Mouse (Mus musculus) neural tube, embryonic 12.5 days (tissue): ENCODE measurements around the gene Dsn1. TPM values are rescaled to one million over a fixed set of nuclear protein-coding genes. Genes with fewer than 3 reads are reported as not detected.

Experiments used
- ATAC-seq: fragments of 200-750 bp; cut with Nextera tagmentation; 2 replicates; pipeline ENCODE4 v1.8.0; 2017; ENCODE audit warnings: low read depth, mild to moderate bottlenecking, moderate TSS enrichment, moderate library complexity; ENCODE audit not compliant: low FRiP score
- H3K27ac ChIP-seq: fragments of 300-500 bp; sonication (generic); 2 replicates; pipeline ENCODE4 v1.5.1; 2016
- H3K27me3 ChIP-seq: fragments of 300-500 bp; sonication (generic); replicated peaks from 2 replicates; pipeline ENCODE4 v1.6.1; 2016; ENCODE audit warnings: mild to moderate bottlenecking
- H3K36me3 ChIP-seq: fragments of 300-500 bp; sonication (generic); 2 replicates; pipeline ENCODE4 v1.6.1; 2016; ENCODE audit warnings: mild to moderate bottlenecking
- H3K4me1 ChIP-seq: fragments of 300-500 bp; sonication (generic); 2 replicates; pipeline ENCODE4 v1.6.1; 2016
- H3K4me2 ChIP-seq: fragments of 300-500 bp; sonication (generic); replicated peaks from 2 replicates; pipeline ENCODE4 v1.6.1; 2016; ENCODE audit warnings: mild to moderate bottlenecking
- H3K4me3 ChIP-seq: fragments of 300-500 bp; sonication (generic); 2 replicates; pipeline ENCODE4 v1.5.1; 2016
- H3K9ac ChIP-seq: fragments of 300-500 bp; sonication (generic); 2 replicates; pipeline ENCODE4 v1.6.1; 2016; ENCODE audit warnings: mild to moderate bottlenecking
- H3K9me3 ChIP-seq: fragments of 300-500 bp; sonication (generic); 2 replicates; pipeline ENCODE4 v1.6.1; 2016; ENCODE audit warnings: mild to moderate bottlenecking
- WGBS: fragments of 180-500 bp; shearing (Covaris S2); methylation state at CpG from one replicate; pipeline ENCODE4 v1.1.7; 2016; 5-methylcytosine and 5-hydroxymethylcytosine counted together
- polyA plus RNA-seq: library from polyadenylated mRNA; unstranded; fragments of >200 nt; fragmentation: Nextera tagmentation; extraction: Ambion mirVana; gene quantifications from 2 replicates; pipeline ENCODE4 v1.2.1, GENCODE M21; 2016

Dsn1 gene
- polyA plus RNA-seq, 1 experiment from 2014 or later = 30.3 TPM

DNA sequence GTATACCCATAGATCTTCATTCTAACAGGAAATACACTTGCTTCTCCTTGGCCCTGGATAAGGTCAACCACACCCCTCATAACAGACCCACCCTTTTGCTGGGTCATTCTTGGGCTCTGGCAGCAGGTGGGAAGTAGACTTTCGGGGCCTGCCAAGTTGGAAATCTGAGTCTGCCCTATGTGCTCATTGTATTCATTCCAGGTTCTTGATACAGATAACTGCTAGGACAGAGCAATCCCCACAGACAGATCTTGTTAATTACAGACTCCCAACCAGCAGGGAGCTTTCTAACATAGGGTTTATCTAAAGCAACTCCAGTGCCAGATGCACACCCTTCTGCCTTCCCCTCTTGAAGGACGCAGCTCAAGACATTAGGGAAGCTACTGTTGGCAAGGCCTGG lies 24.1 kb downstream of the Dsn1 start:
- no peaks in the 10 kb centered on the region for H3K9me3 ChIP-seq
- no peaks in the 10 kb centered on the region for H3K36me3 ChIP-seq
- H3K9ac ChIP-seq = no peak overlapping the region
- no peak overlapping the region for H3K4me2 ChIP-seq
- H3K4me3 ChIP-seq = no peak overlapping the region
- no peak overlapping the region for H3K27ac ChIP-seq
- H3K4me1 ChIP-seq = no peaks in the 10 kb centered on the region
- no peaks in the 10 kb centered on the region for H3K27me3 ChIP-seq
- ATAC-seq = no peak
- WGBS = 85% methylated on average over 2 of the region's 2 CpGs

- Histone ChIP-seq H3K4me3 (no peak overlapping the region), H3K4me2 (no peak overlapping the region), H3K9ac (no peak overlapping the region), H3K36me3 (no peaks in the 10 kb centered on the region), H3K4me1 (no peaks in the 10 kb centered on the region; the same call in 1 of the 2 replicates), H3K27ac (no peak overlapping the region), H3K27me3 (no peaks in the 10 kb centered on the region), H3K9me3 (no peaks in the 10 kb centered on the region)
- 86% methylated on average over 4 of the region's 4 CpGs for WGBS
- no peak for ATAC-seq
Measured at GRCm38 (mm10) chr2:156981291-156981690, 25.7 kb downstream of the Dsn1 start.

GRCm38 (mm10) chr2:156980059-156980458 lies 26.9 kb downstream of the Dsn1 start:
- Histone ChIP-seq H3K4me2 (no peak overlapping the region), H3K27me3 (no peaks in the 10 kb centered on the region), H3K27ac (no peak overlapping the region), H3K4me1 (peaks cover 3% of the 10 kb centered on the region; the same call in 1 of the 2 replicates), H3K36me3 (no peaks in the 10 kb centered on the region), H3K9ac (no peak overlapping the region), H3K9me3 (no peaks in the 10 kb centered on the region), H3K4me3 (no peak overlapping the region)
- WGBS = 91% methylated on average over 2 of the region's 2 CpGs
- ATAC-seq = no peak

- Histone ChIP-seq H3K4me3 (no peak overlapping the region), H3K9ac (no peak overlapping the region), H3K4me2 (no peak overlapping the region), H3K9me3 (no peaks in the 10 kb centered on the region), H3K27me3 (no peaks in the 10 kb centered on the region), H3K36me3 (no peaks in the 10 kb centered on the region), H3K27ac (no peak overlapping the region), H3K4me1 (peaks cover 3% of the 10 kb centered on the region; the same call in 1 of the 2 replicates)
- ATAC-seq = peak; percentile 70; the same call in 1 of the 2 replicates
Measured at GRCm38 (mm10) chr2:156976711-156977110, 30.2 kb downstream of the Dsn1 start.

DNA sequence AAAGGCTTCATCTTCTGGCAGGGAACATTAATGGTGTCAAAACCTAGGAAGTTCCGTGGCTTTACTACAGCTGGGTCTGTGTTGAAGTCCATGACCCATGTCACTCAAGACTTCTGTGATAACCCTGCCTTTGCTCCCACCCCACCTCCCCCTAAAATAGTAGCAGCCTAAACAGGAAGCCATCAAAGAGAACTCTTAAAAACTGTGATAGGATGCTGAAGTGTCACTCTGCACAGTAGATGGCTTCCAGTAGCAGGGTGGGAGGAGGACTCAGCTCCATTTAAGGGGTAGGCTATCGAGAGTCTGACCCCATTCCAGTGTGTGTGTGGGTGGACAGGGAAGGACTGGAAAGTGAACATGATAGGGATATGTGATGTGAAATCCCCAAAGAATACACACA lies 32.0 kb downstream of the Dsn1 start:
- no peak for ATAC-seq
- no peak overlapping the region for H3K4me2 ChIP-seq
- H3K36me3 ChIP-seq = no peaks in the 10 kb centered on the region

DNA sequence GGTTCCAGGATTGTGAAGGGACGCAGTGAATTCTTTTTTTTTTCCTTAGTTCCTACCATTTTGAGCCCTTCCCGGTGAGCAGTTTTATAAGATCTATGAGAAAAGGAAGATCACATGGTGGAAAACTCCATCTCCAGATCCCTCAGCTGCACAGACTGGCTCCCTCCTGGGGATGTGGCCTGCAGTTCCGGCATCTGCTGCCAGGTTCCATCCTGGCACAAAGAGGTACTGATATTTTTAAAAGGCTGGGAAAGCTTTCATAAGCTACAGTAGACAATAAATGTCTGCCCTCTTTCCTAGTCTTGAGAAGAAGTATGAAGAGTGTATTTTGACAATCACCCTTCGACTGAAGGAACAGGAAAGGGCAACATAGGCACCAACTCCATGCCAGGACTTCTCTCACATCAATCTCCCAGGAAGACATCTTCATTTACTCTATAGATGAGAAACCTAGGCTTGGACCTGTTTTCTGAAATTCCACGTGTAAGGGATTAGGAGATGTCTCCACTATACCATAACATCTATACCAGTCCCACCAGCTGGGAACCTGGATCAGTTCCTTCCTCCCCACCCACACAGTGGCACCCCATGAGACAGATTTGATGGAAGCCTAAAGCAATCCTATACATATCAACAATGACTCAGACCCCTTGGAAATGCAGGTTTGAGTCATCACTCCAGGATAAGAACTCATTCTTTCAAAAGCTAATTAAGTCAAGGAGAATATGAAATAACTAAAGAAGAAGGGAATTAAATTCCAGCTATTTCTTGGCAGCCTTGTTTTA lies 33.4 kb downstream of the Dsn1 start:
- Histone ChIP-seq H3K27me3 (no peaks in the 10 kb centered on the region), H3K36me3 (no peaks in the 10 kb centered on the region), H3K4me2 (no peak overlapping the region), H3K9ac (no peak overlapping the region), H3K4me3 (no peak overlapping the region), H3K27ac (no peak overlapping the region), H3K4me1 (peaks cover 3% of the 10 kb centered on the region; the same call in 1 of the 2 replicates), H3K9me3 (no peaks in the 10 kb centered on the region)
- WGBS = 88% methylated on average over 5 of the region's 5 CpGs
- ATAC-seq = no peak

More for the DNA sequence above, 32.0 kb downstream of the Dsn1 start:
- Histone ChIP-seq H3K27ac (no peak overlapping the region), H3K9me3 (no peaks in the 10 kb centered on the region), H3K4me3 (no peak overlapping the region), H3K27me3 (no peaks in the 10 kb centered on the region), H3K9ac (no peak overlapping the region), H3K4me1 (peaks cover 3% of the 10 kb centered on the region; the same call in 1 of the 2 replicates)
- WGBS = 79% methylated on average over 2 of the region's 2 CpGs

DNA sequence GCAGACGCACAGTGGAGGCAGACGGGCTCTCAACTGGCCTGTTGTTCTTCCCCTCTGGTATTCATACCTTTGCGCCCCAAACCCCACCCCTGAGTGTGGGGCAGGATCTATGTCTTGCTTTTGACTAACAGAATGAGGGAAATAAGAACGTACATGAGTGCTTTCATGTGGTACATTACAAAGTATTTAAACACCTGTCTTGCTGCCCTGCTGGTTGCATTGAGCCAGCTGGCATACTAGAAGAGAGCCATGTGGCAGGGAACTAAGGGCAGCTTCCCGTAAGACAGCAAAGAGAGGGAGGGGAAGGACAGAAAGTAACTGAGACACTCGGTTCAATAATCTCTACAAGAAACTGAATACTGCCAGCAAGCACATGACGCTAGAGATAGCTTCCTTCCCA lies 36.7 kb downstream of the Dsn1 start:
- H3K36me3 ChIP-seq = no peaks in the 10 kb centered on the region
- H3K9me3 ChIP-seq = no peaks in the 10 kb centered on the region
- no peak for ATAC-seq
- no peak overlapping the region for H3K9ac ChIP-seq
- H3K4me2 ChIP-seq = no peak overlapping the region
- H3K4me1 ChIP-seq = no peaks in the 10 kb centered on the region
- no peak overlapping the region for H3K27ac ChIP-seq
- H3K27me3 ChIP-seq = no peaks in the 10 kb centered on the region
- no peak overlapping the region for H3K4me3 ChIP-seq
- 87% methylated on average over 7 of the region's 7 CpGs for WGBS

- H3K9me3 ChIP-seq = no peaks in the 10 kb centered on the region
- H3K27ac ChIP-seq = no peak overlapping the region
- no peak overlapping the region for H3K4me2 ChIP-seq
- 87% methylated on average over 4 of the region's 4 CpGs for WGBS
- H3K27me3 ChIP-seq = no peaks in the 10 kb centered on the region
- H3K36me3 ChIP-seq = no peaks in the 10 kb centered on the region
- no peaks in the 10 kb centered on the region for H3K4me1 ChIP-seq
- no peak overlapping the region for H3K9ac ChIP-seq
- H3K4me3 ChIP-seq = no peak overlapping the region
- no peak for ATAC-seq
Measured at GRCm38 (mm10) chr2:156968501-156968900, 38.5 kb downstream of the Dsn1 start.

DNA sequence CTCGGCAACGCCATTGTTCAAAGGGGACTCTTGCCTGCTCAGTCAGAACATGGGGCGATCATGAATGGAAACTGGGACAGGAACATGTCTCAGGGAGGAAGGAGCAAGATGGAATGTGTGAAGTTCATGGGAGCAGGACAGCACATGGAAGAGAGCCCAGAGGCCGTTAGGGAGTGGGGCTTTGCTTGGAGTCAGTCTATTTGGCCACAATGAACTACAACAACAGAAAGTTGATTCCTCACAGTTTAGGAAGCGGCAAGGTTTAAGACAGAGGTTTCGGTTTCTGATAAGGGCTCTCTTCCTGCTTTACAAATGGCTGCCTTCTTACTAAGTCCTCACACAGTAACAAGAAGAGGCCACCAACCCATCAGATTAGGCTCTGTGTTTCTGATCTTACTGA lies 39.6 kb downstream of the Dsn1 start:
- H3K27me3 ChIP-seq = no peaks in the 10 kb centered on the region
- H3K4me1 ChIP-seq = no peaks in the 10 kb centered on the region
- no peak overlapping the region for H3K4me3 ChIP-seq
- H3K9ac ChIP-seq = no peak overlapping the region
- H3K4me2 ChIP-seq = no peak overlapping the region
- 88% methylated on average over 6 of the region's 6 CpGs for WGBS
- H3K27ac ChIP-seq = no peak overlapping the region
- no peaks in the 10 kb centered on the region for H3K36me3 ChIP-seq
- no peak for ATAC-seq
- no peaks in the 10 kb centered on the region for H3K9me3 ChIP-seq

GRCm38 (mm10) chr2:156963891-156964290 lies 43.1 kb downstream of the Dsn1 start:
- Histone ChIP-seq H3K4me1 (no peaks in the 10 kb centered on the region), H3K4me2 (no peak overlapping the region), H3K36me3 (no peaks in the 10 kb centered on the region), H3K27ac (no peak overlapping the region), H3K9me3 (no peaks in the 10 kb centered on the region), H3K4me3 (no peak overlapping the region), H3K9ac (no peak overlapping the region), H3K27me3 (no peaks in the 10 kb centered on the region)
- 96% methylated on average over 7 of the region's 7 CpGs for WGBS
- no peak for ATAC-seq

- Histone ChIP-seq H3K36me3 (no peaks in the 10 kb centered on the region), H3K4me2 (no peak overlapping the region), H3K27me3 (no peaks in the 10 kb centered on the region), H3K4me3 (no peak overlapping the region), H3K9ac (no peak overlapping the region), H3K9me3 (no peaks in the 10 kb centered on the region), H3K4me1 (no peaks in the 10 kb centered on the region), H3K27ac (no peak overlapping the region)
- 93% methylated on average over 9 of the region's 9 CpGs for WGBS
- no peak for ATAC-seq
Measured at GRCm38 (mm10) chr2:156958496-156959252, 48.3 kb downstream of the Dsn1 start.

DNA sequence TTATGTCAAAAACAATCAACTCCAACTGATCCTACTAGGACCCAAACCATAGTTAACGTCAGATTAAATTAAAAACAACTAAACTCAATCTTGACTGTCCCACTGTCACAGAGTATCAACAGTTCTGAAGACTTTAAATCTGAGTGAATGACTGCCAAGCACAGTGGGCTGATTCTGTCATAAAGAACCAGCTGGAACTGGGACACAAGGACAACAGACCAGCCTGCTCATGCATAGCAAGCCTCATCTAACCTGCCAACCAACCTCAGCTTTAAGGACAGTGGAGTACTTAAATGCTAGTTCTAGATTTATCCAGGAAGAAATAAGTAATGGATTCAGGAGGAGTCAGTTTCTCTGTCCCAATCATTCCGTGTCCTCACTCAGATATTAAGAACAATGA lies 49.9 kb downstream of the Dsn1 start:
- no peak overlapping the region for H3K4me3 ChIP-seq
- H3K4me2 ChIP-seq = no peak overlapping the region
- H3K9ac ChIP-seq = no peak overlapping the region
- no peaks in the 10 kb centered on the region for H3K9me3 ChIP-seq
- H3K27me3 ChIP-seq = no peaks in the 10 kb centered on the region
- H3K36me3 ChIP-seq = no peaks in the 10 kb centered on the region
- H3K4me1 ChIP-seq = no peaks in the 10 kb centered on the region
- no peak for ATAC-seq
- H3K27ac ChIP-seq = no peak overlapping the region
- 87% methylated on average over 2 of the region's 2 CpGs for WGBS
